Mouse (Mus musculus) regulatory T cell (primary cell): ENCODE data around the gene Reep6.

ENCODE experiments used
- in situ Hi-C: fragments of 300-600 bp; cut with MboI, MseI; formaldehyde crosslinking; loops from one replicate; pipeline ENCODE4 v1.15.1; 2025; ENCODE audit warnings: high pct_unique_total_duplicates

The Reep6 gene

GRCm38 (mm10) chr10:80301256-80302081, 28.3 kb upstream of the Reep6 start:
- in situ Hi-C loops: no loop called here

- in situ Hi-C loops: no loop called here
Measured at GRCm38 (mm10) chr10:80302082-80302355, 27.7 kb upstream of the Reep6 start.

- in situ Hi-C loops: no loop called here
Measured at GRCm38 (mm10) chr10:80302471-80302881, 27.3 kb upstream of the Reep6 start.

GRCm38 (mm10) chr10:80304458-80304857, 25.3 kb upstream of the Reep6 start:
- in situ Hi-C loops: no loop called here

- in situ Hi-C loops: no loop called here
Measured at GRCm38 (mm10) chr10:80304862-80305261, 24.9 kb upstream of the Reep6 start.

- in situ Hi-C loops: no loop called here
Measured at GRCm38 (mm10) chr10:80311560-80311959, 18.2 kb upstream of the Reep6 start.

- in situ Hi-C loops: no loop called here
Measured at GRCm38 (mm10) chr10:80312586-80313504, 16.9 kb upstream of the Reep6 start.

DNA sequence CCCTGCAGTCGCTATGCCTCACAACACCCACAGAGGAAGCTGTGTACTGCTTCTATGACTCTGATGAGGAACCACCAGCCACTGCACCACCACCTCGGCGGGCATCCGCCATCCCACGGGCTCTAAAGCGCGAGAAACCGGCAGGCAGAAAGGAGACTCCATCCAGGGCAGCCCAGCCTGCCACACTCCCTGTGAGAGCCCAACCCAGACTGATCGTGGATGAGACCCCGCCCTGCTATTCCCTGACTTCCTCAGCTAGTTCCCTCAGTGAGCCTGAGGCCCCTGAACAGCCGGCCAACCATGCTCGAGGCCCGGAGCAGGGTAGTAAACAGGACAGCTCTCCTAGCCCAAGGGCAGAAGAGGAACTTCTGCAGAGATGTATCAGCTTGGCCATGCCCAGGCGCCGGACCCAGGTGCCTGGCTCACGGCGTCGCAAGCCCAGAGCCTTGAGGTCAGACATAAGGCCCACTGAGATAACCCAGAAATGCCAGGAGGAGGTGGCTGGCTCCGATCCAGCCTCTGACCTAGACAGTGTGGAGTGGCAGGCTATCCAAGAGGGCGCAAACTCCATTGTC, 16.0 kb upstream of the Reep6 start:
- in situ Hi-C loops: no loop called here

- in situ Hi-C loops: no loop called here
Measured at GRCm38 (mm10) chr10:80314494-80315001, 15.2 kb upstream of the Reep6 start.

DNA sequence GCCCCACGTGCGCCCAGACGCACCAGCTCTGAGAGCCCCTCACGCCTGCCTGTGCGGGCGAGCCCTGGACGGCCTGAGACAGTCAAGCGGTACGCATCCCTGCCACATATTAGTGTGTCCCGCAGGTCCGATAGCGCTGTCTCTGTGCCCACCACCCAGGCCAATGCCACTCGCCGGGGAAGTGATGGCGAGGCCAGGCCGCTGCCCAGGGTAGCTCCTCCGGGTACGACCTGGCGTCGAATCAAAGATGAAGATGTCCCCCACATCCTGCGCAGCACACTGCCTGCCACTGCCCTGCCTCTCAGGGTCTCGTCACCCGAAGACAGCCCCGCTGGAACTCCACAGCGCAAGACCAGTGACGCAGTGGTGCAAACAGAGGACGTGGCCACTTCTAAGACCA, 14.4 kb upstream of the Reep6 start:
- in situ Hi-C loops: no loop called here

DNA sequence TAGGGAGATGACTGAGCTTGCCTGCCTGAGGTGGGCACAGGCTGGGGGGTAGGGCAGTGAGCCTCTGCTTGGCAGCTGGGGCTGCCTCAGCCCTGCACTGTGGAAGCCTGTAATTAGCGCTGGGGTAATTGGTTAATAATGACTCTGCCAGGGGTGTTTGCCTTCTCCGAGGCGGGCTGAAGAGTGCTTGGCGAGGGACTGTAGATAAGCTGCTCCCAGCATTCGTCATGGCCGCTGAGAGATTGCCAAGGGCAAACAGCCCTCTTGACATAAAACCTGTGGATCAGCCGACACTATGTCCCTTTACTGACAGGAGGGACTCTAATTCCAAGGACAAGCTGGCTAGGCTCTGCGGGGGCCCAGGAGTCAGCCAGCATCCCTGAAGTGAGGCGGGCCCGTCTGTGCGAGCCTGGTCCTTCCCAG, 13.4 kb upstream of the Reep6 start:
- in situ Hi-C loops: no loop called here

DNA sequence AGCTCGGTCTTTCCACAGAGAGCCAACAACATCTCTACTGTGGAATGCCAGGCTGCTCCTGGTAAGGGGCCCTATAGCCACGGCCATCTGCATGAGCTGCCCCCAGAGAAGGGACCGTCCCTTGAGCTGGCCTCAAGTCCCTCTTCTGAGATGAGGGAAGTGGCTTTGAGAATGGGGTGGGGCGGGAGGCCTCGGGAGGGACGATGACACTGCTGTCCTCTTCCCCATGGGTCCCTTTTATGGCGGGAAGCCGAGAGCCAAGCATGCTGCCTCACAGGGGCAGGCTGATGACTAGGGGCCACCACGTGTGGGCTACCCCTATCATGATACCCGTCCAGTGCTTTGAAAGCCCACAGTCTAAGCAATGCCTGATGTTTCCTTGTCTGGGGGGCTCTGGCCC, 12.7 kb upstream of the Reep6 start:
- in situ Hi-C loops: no loop called here

DNA sequence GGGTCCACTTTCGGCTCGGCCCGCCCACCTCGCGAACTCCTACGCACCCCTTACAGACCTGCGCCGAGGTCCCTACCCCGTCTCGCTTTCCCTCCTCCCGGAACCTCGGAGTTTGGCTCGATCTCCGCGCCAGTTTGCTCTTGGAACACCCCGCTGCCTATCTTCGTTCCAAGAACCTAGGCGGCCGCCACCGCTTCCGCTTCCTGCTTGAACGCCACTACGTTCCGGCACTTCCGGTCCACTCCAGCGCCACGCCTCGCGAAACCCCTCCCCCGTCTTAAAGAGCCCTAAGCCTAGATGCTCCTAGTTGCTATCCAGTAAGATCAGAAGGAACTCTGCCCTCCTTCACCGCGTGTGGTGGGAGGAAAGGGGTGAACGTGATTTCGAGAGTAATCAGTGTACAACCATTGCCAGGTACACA, 9.4 kb upstream of the Reep6 start, which contains the start of gene 2310011J03Rik:
TSS of gene 2310011J03Rik (minus strand) at position 198 of the 421 bp plus-strand sequence.
- in situ Hi-C loops: no loop called here

DNA sequence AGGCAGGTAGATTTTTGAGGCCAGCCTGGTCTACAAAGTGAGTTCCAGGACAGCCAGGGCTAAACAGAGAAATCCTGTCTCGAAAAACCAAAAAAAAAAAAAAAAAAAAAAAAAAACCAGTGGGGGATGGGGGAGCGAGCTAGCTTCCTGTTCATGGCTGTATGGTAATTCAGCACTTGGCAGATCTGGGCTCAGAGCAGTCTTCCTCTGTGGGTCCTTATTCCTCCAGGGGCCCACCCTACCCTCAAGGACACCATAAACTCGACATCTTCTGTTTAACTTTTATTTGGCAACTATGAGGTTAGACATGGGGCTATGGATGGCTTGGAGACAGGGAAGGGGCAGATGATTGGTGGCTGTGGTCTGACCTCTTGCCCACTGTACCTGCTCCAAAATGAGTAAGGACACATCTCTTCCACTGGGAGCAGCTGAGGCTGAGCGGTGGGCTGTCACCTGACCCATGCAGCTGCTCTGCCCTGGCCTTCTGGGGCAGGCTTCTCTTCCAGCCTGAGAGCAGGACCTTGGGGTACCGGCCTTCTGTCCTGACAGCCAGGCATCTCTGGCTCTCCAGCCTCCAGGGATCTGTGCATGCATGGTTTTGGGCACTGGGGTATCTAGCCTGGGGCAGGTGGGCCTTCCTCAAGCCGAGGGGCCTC, 8.6 kb upstream of the Reep6 start:
- in situ Hi-C loops: no loop called here

GRCm38 (mm10) chr10:80321670-80322581, 7.8 kb upstream of the Reep6 start:
- in situ Hi-C loops: no loop called here

DNA sequence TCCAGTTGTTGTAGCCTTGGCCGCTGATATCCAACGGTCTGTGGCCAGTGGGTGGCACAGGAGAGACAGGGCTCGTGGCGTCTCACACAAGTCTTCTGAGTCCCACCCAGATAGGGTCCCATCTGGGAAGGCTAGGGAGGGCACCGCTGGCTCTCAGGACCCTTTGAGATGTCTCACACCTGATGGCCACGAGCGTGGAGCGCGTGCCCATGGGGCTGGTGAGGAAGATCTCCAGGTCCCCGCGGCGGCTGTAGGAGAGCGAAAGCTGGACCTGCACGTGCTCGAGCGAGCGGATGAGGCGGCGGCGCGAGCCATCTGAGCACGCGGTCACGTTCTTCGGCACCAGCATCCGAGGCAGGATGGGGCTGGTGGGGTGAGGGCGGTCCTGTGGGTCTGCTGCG, 6.9 kb upstream of the Reep6 start:
- in situ Hi-C loops: no loop called here

DNA sequence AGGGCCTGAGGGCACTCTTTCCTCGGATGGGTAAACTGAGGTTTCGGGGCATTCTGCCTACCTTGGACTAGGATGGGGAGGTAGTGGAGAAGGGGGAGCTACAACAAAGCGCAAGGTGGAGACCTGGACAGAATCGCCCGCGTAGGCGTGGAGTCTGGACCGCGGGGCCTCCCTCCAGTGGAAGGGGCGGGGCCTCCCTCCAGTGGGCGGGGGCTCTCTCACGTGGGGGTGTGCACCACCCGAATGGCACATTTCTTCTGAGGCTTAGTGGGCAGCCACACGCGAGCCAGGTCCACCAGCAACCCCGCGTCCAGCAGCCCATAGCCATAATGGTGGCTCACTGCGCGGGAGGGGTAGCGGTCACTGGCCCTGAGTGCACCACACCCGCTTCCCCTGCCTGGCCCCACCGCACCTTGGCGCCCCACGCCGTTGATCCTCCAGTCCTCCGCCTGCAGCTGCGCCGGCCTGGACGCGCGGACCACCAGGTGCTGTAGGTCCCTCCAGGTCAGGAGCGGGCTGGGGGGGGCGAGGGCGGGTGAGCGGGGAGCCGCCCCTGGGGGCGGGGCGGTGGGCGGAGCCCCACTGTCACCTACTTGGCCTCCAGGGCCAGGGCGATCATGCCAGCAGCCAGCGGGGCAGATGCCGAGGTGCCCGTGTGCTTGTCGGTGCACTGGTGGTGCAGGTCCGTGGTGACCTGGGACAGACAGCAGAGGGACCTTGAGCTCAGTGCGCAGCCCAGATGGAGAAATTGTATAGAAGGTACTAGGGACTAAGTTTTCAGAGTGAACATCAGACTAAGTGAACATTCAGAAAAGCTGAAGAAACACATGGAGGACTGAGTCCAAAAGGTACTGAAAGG, 6.3 kb upstream of the Reep6 start:
- in situ Hi-C loops: no loop called here

DNA sequence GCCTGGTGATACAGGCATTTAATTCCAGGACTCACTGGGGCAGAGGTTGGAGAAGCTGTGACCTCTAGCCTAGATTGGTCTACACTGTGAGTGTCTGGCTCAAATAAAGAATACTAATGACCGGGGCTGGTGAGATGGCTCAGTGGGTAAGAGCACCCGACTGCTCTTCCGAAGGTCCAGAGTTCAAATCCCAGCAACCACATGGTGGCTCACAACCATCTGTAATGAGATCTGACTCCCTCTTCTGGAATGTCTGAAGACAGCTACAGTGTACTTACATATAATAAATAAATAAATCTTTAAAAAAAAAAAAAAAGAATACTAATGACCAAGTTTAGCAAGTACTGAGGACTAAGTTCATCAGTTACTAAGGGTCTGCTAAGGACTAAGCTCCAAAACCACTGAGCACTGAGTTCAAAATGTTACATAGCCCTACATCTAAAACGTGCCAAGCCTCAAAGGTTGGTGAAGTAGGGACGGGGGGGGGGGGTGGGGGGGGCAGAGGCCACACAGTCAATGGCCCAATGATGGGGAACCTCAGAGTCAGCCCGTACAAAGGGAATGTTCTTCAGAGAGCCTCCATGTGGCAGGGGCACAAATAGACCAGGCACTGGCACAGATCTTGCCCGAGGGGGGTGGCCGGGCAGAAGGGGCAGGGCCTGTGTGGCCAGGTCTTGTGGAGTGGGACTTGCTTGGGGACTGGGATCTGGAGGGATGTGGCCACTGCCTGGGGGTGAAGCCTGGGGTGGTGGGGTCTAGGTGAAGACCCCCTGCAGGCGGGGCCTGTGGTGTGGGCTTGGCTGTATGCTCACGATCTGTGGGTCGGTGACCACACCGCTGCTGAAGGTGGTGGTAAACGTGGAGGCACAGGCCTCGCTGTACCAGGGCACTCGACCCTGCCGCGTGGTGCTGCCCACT, 5.4 kb upstream of the Reep6 start:
- in situ Hi-C loops: no loop called here

- in situ Hi-C loops: no loop called here
Measured at GRCm38 (mm10) chr10:80325045-80325444, 4.7 kb upstream of the Reep6 start.
